Mouse (Mus musculus): ENCODE results near the gene Gm10322. TPM values are rescaled to one million over a fixed set of nuclear protein-coding genes. Genes with fewer than 3 reads are reported as not detected.
A peak's percentile ranks its signal among the peaks of the same experiment; 100 is the strongest.

The Gm10322 gene
- polyA plus RNA-seq, 1 experiment from 2014 or later, result not detected

DNA sequence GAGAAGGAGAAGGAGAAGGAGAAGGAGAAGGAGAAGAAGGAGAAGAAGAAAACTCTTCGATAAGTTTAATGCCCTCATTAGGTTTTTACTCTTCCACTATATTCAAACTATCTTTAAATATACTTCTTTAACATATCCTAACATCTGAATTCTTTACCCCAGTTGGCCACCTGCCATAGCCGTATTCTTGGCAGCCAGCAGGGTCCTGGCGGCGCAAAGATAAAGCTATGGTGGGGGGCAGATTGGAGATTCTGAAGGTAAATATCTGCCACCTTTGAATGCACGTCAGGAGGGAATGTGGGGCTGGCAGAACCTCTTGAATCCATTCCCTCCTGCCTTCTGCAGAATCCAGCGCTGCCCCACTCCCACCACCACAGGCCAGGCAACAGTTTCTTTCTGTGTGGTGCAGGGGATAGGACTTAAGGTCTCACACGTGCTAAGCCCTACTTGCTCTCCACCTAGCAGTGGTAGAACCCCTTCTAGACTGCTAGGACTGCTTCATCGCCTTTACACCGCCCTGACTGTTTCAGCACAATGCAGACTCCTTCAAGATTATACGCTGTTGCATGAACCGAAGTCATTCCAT is 10.9 kb upstream of the Gm10322 start:
- Histone ChIP-seq H3K9ac (ENCODE audit: low read depth, low read length) (no peak overlapping the region), H3K36me3 (ENCODE audit: control insufficient read depth, insufficient read depth, low read length) (no peaks in the 10 kb centered on the region), H3K27me3 (replicated peaks; ENCODE audit: control insufficient read depth, insufficient read depth, low read length) (no peaks in the 10 kb centered on the region), H3K9me3 (ENCODE audit: control insufficient read depth, low read length) (no peaks in the 10 kb centered on the region), H3K4me3 (ENCODE audit: low read depth, low read length) (no peak overlapping the region), H3K27ac (replicated peaks; ENCODE audit: low read depth, low read length) (no peak overlapping the region), H3K4me2 (ENCODE audit: low read depth, low read length) (no peak overlapping the region), H3K4me1 (ENCODE audit: control insufficient read depth, insufficient read depth, low read length) (peaks cover 4% of the 10 kb centered on the region; the same call in 1 of the 2 replicates)
- no peak for DNase-seq (ENCODE audit: low spot score)
- ATAC-seq (ENCODE audit: low read depth), result no peak
- WGBS, result 73% methylated on average over 11 of the region's 11 CpGs

DNA sequence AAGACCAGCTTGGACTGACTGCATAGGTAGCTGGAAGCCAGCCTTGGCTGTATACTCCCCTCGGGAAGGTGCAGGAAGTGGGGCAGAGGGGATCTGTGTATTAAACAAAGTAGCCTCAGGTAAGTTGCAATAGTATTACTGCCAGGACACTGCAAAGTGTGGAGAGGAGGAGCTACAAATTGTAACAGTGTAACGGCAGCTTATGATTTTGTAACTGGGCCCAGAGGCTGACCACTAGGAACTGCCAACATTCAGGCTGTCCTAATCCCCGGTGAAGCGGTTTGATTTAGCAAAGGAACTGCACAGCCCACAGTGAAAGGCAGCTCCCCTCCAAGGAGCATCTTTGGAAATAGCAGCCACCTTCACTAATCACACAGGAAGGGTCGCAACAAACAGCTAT is 2.6 kb upstream of the Gm10322 start:
- ATAC-seq (ENCODE audit: low read depth) (no peak), DNase-seq (ENCODE audit: low spot score) (no peak)
- no peaks in the 10 kb centered on the region for H3K9me3 ChIP-seq (ENCODE audit: control insufficient read depth, low read length)
- no peak overlapping the region for H3K4me3 ChIP-seq (ENCODE audit: low read depth, low read length)
- H3K4me1 ChIP-seq (ENCODE audit: control insufficient read depth, insufficient read depth, low read length), result peaks cover 21% of the 10 kb centered on the region
- no peak overlapping the region for H3K27ac ChIP-seq (replicated peaks; ENCODE audit: low read depth, low read length)
- 74% methylated on average over 5 of the region's 5 CpGs for WGBS
- H3K4me2 ChIP-seq (ENCODE audit: low read depth, low read length), result no peak overlapping the region
- H3K27me3 ChIP-seq (replicated peaks; ENCODE audit: control insufficient read depth, insufficient read depth, low read length), result no peaks in the 10 kb centered on the region
- H3K9ac ChIP-seq (ENCODE audit: low read depth, low read length), result no peak overlapping the region
- H3K36me3 ChIP-seq (ENCODE audit: control insufficient read depth, insufficient read depth, low read length), result no peaks in the 10 kb centered on the region

DNA sequence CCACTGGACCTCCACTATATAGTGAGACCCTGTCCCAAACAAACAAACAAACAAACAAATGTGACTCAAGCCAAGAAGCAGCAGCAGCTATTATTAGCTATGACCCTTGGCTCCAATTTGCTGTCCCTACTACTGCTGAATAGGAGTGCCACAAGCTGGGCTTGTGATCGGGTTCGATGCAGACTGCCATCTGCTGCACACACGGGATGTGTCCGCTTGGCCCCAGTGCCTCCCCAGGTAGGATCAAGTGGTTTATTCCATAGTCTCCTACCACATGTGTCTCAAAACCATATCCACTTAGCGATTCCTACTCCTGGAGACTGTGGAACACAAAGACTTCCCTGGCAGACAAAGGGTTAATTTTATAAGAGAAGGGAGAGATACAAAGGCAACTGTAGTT is 1.7 kb upstream of the Gm10322 start:
- H3K9me3 ChIP-seq (ENCODE audit: control insufficient read depth, low read length), result no peaks in the 10 kb centered on the region
- WGBS, result 78% methylated on average over 5 of the region's 5 CpGs
- no peak overlapping the region for H3K4me3 ChIP-seq (ENCODE audit: low read depth, low read length)
- H3K36me3 ChIP-seq (ENCODE audit: control insufficient read depth, insufficient read depth, low read length), result no peaks in the 10 kb centered on the region
- no peak overlapping the region for H3K4me2 ChIP-seq (ENCODE audit: low read depth, low read length)
- no peaks in the 10 kb centered on the region for H3K27me3 ChIP-seq (replicated peaks; ENCODE audit: control insufficient read depth, insufficient read depth, low read length)
- H3K9ac ChIP-seq (ENCODE audit: low read depth, low read length), result no peak overlapping the region
- peaks cover 19% of the 10 kb centered on the region for H3K4me1 ChIP-seq (ENCODE audit: control insufficient read depth, insufficient read depth, low read length)
- ATAC-seq (ENCODE audit: low read depth) (no peak), DNase-seq (ENCODE audit: low spot score) (no peak)
- H3K27ac ChIP-seq (replicated peaks; ENCODE audit: low read depth, low read length), result no peak overlapping the region

DNA sequence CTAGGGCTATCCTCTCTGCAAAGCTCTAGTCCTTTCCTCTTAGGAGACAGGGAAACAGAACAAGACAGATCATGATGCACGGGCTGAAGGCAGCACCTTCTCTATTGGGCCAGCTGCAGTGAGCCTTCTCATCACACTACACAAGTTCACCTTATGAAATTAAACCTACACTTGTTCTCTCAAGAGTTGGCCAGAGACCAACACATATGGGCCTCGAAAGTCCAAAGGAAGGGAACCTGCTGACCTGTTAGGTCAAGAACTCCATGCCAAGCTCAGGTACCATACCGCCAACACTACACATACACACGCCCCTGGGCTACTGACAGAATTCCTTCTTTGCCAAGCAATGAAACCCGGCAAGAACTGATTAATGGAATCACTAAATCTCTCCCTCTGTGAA is 452 bp upstream of the Gm10322 start:
- Histone ChIP-seq H3K27me3 (replicated peaks; ENCODE audit: control insufficient read depth, insufficient read depth, low read length) (no peaks in the 10 kb centered on the region), H3K27ac (replicated peaks; ENCODE audit: low read depth, low read length) (no peak overlapping the region), H3K9ac (ENCODE audit: low read depth, low read length) (peak overlapping the region; percentile 93), H3K9me3 (ENCODE audit: control insufficient read depth, low read length) (no peaks in the 10 kb centered on the region), H3K36me3 (ENCODE audit: control insufficient read depth, insufficient read depth, low read length) (no peaks in the 10 kb centered on the region), H3K4me2 (ENCODE audit: low read depth, low read length) (peak overlapping the region; percentile 80), H3K4me1 (ENCODE audit: control insufficient read depth, insufficient read depth, low read length) (peaks cover 19% of the 10 kb centered on the region), H3K4me3 (ENCODE audit: low read depth, low read length) (peak overlapping the region; percentile 95)
- DNase-seq (ENCODE audit: low spot score) (no peak), ATAC-seq (ENCODE audit: low read depth) (no peak)
- WGBS, result 27% methylated on average over 5 of the region's 5 CpGs

DNA sequence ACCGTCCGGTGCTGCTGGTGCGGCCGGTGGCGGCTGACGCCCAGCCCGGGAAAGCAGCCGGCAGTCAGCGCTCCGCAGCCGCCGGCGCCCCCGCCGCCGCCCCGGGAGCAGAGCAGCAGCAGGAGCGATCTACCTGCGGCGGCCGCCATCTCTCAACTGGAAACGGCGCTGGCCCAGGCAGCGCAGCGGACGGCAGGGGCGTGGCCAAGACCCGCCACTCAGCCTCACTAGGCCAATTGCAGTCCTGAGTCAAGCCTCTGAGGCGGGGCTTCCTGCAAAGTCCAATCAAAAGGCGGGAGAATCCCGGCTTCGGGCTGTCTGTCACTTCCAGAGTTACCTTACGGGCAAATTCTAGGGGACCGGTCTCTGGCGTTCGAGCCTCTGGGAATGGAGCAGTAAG is 659 bp downstream of the Gm10322 start, which contains the start of gene Mcu:
Gene Mcu, minus strand, starts transcription at position 171 of the 400 bp plus-strand sequence.
- ATAC-seq (ENCODE audit: low read depth), result peak; percentile 100
- Histone ChIP-seq H3K27me3 (replicated peaks; ENCODE audit: control insufficient read depth, insufficient read depth, low read length) (no peaks in the 10 kb centered on the region), H3K9me3 (ENCODE audit: control insufficient read depth, low read length) (no peaks in the 10 kb centered on the region), H3K4me1 (ENCODE audit: control insufficient read depth, insufficient read depth, low read length) (peaks cover 19% of the 10 kb centered on the region), H3K9ac (ENCODE audit: low read depth, low read length) (peak within 1 kb of the TSS; percentile 93), H3K36me3 (ENCODE audit: control insufficient read depth, insufficient read depth, low read length) (no peaks in the 10 kb centered on the region), H3K4me3 (ENCODE audit: low read depth, low read length) (peak within 1 kb of the TSS; percentile 95), H3K27ac (replicated peaks; ENCODE audit: low read depth, low read length) (peak within 1 kb of the TSS; percentile 83), H3K4me2 (ENCODE audit: low read depth, low read length) (peak within 1 kb of the TSS; percentile 80)
- peak; percentile 98 for DNase-seq (ENCODE audit: low spot score)
- WGBS, result 1% methylated on average over 18 of the region's 36 CpGs

DNA sequence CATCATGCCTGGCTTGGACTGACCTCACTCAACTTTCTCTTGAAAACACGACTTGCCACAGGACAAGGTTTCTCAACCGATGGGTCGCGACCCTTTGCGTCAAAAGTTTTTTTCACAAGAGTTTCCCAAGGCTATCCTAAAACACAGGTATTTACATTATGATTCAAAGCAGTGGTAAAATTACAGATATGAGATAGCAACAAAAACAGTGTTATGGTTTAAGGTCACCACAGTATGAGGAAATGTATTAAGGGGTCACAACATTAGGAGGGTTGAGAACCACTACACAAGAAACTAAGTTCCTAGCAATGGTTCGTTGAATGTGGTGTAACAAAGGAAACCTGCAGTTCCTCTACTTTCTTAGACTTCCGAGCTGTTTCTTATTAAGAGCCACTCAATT is 1.9 kb downstream of the Gm10322 start:
- Histone ChIP-seq H3K9me3 (ENCODE audit: control insufficient read depth, low read length) (no peaks in the 10 kb centered on the region), H3K4me3 (ENCODE audit: low read depth, low read length) (no peak overlapping the region), H3K36me3 (ENCODE audit: control insufficient read depth, insufficient read depth, low read length) (no peaks in the 10 kb centered on the region), H3K27me3 (replicated peaks; ENCODE audit: control insufficient read depth, insufficient read depth, low read length) (no peaks in the 10 kb centered on the region), H3K27ac (replicated peaks; ENCODE audit: low read depth, low read length) (no peak overlapping the region), H3K4me2 (ENCODE audit: low read depth, low read length) (no peak overlapping the region), H3K9ac (ENCODE audit: low read depth, low read length) (no peak overlapping the region), H3K4me1 (ENCODE audit: control insufficient read depth, insufficient read depth, low read length) (peaks cover 19% of the 10 kb centered on the region)
- DNase-seq (ENCODE audit: low spot score) (no peak), ATAC-seq (ENCODE audit: low read depth) (no peak)
- 86% methylated on average over 7 of the region's 7 CpGs for WGBS

DNA sequence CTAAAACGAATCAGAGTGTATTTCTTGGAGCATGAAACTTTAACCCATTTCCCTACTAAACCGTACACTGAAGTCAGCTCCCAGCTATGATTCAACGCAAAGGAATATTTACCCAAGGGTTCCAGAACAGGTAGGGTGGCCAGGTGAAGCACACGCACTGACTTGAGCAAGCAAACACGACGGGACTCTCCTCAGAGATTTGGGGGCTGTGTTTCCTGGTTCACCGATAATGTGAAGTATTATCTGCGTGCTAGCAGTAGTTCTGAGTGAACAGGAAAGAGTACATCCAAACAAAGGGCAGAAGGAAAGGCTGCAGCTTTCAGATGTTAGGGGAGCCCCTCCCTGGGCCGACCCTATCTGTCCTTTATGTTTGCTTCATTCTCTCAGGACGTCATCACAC is 5.5 kb downstream of the Gm10322 start:
- DNase-seq (ENCODE audit: low spot score) (no peak), ATAC-seq (ENCODE audit: low read depth) (no peak)
- Histone ChIP-seq H3K27ac (replicated peaks; ENCODE audit: low read depth, low read length) (no peak overlapping the region), H3K27me3 (replicated peaks; ENCODE audit: control insufficient read depth, insufficient read depth, low read length) (no peaks in the 10 kb centered on the region), H3K36me3 (ENCODE audit: control insufficient read depth, insufficient read depth, low read length) (no peaks in the 10 kb centered on the region), H3K4me2 (ENCODE audit: low read depth, low read length) (no peak overlapping the region), H3K9ac (ENCODE audit: low read depth, low read length) (no peak overlapping the region), H3K9me3 (ENCODE audit: control insufficient read depth, low read length) (no peaks in the 10 kb centered on the region), H3K4me3 (ENCODE audit: low read depth, low read length) (no peak overlapping the region), H3K4me1 (ENCODE audit: control insufficient read depth, insufficient read depth, low read length) (0 out of 2 replicates have a peak, but pooled peaks cover 3% of the 10 kb centered on the region)
- WGBS, result 65% methylated on average over 10 of the region's 10 CpGs

DNA sequence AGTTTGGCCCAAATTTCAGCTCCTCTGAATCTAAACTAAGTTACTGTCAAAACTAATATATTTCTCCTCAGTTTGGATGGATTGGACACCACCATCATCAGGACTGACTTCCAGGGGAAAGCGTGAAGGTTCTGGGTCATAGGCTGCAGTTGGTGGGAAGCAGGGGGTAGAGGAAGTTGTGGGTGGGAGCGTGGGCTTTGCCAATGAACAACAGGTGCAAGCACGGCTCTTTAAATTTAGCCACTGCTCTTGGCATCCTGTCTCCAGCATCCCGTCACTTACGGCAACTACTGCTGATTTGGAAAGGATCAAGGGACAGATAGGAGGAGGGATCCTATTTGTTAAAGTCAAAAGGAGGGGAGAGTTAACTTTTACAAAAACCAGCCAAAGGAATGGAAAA is 7.6 kb downstream of the Gm10322 start:
- no peak for ATAC-seq (ENCODE audit: low read depth)
- WGBS, result 51% methylated on average over 5 of the region's 5 CpGs
- no peak overlapping the region for H3K27ac ChIP-seq (replicated peaks; ENCODE audit: low read depth, low read length)

More for the DNA sequence above, 7.6 kb downstream of the Gm10322 start:
- H3K4me2 ChIP-seq (ENCODE audit: low read depth, low read length), result no peak overlapping the region
- H3K36me3 ChIP-seq (ENCODE audit: control insufficient read depth, insufficient read depth, low read length), result no peaks in the 10 kb centered on the region
- H3K9me3 ChIP-seq (ENCODE audit: control insufficient read depth, low read length), result no peaks in the 10 kb centered on the region
- DNase-seq (ENCODE audit: low spot score), result no peak
- H3K27me3 ChIP-seq (replicated peaks; ENCODE audit: control insufficient read depth, insufficient read depth, low read length), result no peaks in the 10 kb centered on the region
- H3K4me1 ChIP-seq (ENCODE audit: control insufficient read depth, insufficient read depth, low read length), result no peaks in the 10 kb centered on the region
- no peak overlapping the region for H3K9ac ChIP-seq (ENCODE audit: low read depth, low read length)
- no peak overlapping the region for H3K4me3 ChIP-seq (ENCODE audit: low read depth, low read length)
